Mouse (Mus musculus) limb, embryonic 14.5 days (tissue): Measurements from ENCODE around the gene Mocs2. TPM values are rescaled to one million over a fixed set of nuclear protein-coding genes. Genes with fewer than 3 reads are reported as not detected.

Source experiments
- ATAC-seq: fragments of 200-750 bp; cut with Nextera tagmentation; 2 replicates; pipeline ENCODE4 v1.8.0; 2017; ENCODE audit warnings: low read depth, moderate number of reproducible peaks, moderate TSS enrichment; ENCODE audit not compliant: low FRiP score
- DNase-seq: peaks from one replicate; pipeline ENCODE4 v3.0.0-alpha.2; 2015; ENCODE audit warnings: low spot score
- H3K27ac ChIP-seq: fragments of 300-500 bp; sonication (generic); replicated peaks from 2 replicates; pipeline ENCODE4 v1.5.1; 2014; ENCODE audit warnings: low read depth, mild to moderate bottlenecking, low read length, moderate library complexity, mixed read lengths
- H3K27me3 ChIP-seq: fragments of 300-500 bp; sonication (generic); 2 replicates; pipeline ENCODE4 v1.6.1; 2014; ENCODE audit warnings: low read length, mixed read lengths; ENCODE audit not compliant: control insufficient read depth, insufficient read depth
- H3K36me3 ChIP-seq: fragments of 300-500 bp; sonication (generic); 2 replicates; pipeline ENCODE4 v1.6.1; 2014; ENCODE audit warnings: mild to moderate bottlenecking, low read length, moderate library complexity, mixed read lengths; ENCODE audit not compliant: control insufficient read depth, insufficient read depth
- H3K4me1 ChIP-seq: fragments of 300-500 bp; sonication (generic); 2 replicates; pipeline ENCODE4 v1.6.1; 2014; ENCODE audit warnings: antibody characterized with exemption, low read length, mixed read lengths; ENCODE audit not compliant: control insufficient read depth, insufficient read depth
- H3K4me2 ChIP-seq: fragments of 300-500 bp; sonication (generic); replicated peaks from 2 replicates; pipeline ENCODE4 v1.6.1; 2014; ENCODE audit warnings: low read depth, mild to moderate bottlenecking, low read length, moderate library complexity; ENCODE audit not compliant: severe bottlenecking
- H3K4me3 ChIP-seq: fragments of 300-500 bp; sonication (generic); replicated peaks from 2 replicates; pipeline ENCODE4 v1.5.1; 2014; ENCODE audit warnings: low read length
- H3K9ac ChIP-seq: fragments of 300-500 bp; sonication (generic); 2 replicates; pipeline ENCODE4 v1.6.1; 2014; ENCODE audit warnings: mild to moderate bottlenecking, low read depth, low read length, moderate library complexity; ENCODE audit not compliant: severe bottlenecking
- H3K9me3 ChIP-seq: fragments of 300-500 bp; sonication (generic); 2 replicates; pipeline ENCODE4 v1.6.1; 2016; ENCODE audit warnings: low read length; ENCODE audit not compliant: control insufficient read depth
- POLR2A ChIP-seq: fragments of 200-500 bp; IDR thresholded peaks from 2 replicates; pipeline ENCODE4 v1.8.0; 2012; ENCODE audit warnings: inconsistent platforms, mild to moderate bottlenecking, moderate library complexity, borderline replicate concordance; ENCODE audit not compliant: insufficient read depth, insufficient read length; ENCODE audit errors: extremely low read depth
- WGBS: fragments of 180-500 bp; shearing (Covaris S2); extraction: QIAGEN DNeasy Blood & Tissue Kit; methylation state at CpG from one replicate; pipeline ENCODE4 v1.1.7; 2014; 5-methylcytosine and 5-hydroxymethylcytosine counted together
- polyA plus RNA-seq, 2 experiments: library from polyadenylated mRNA; depleted of rRNA in 1 of 2; stranded (reverse) in 1 of 2; unstranded in 1 of 2; fragments of >200 nt; fragmentation: Nextera tagmentation in 1 of 2; extraction: Ambion mirVana in 1 of 2; gene quantifications; 2 replicates each; pipeline versions ENCODE4 v1.2.1 to v1.2.3; 2012 to 2014

Gene Mocs2
- polyA plus RNA-seq, 2 experiments: 69.0 to 112 TPM

- Histone ChIP-seq H3K4me1 (no peaks in the 10 kb centered on the region), H3K9ac (no peak overlapping the region), H3K27ac (no peak overlapping the region), H3K36me3 (no peaks in the 10 kb centered on the region), H3K4me2 (no peak overlapping the region), H3K4me3 (no peak overlapping the region), H3K27me3 (no peaks in the 10 kb centered on the region), H3K9me3 (no peaks in the 10 kb centered on the region)
- DNase-seq (no peak), ATAC-seq (no peak)
- WGBS: 76% methylated on average over 6 of the region's 6 CpGs
- no peak for TF ChIP-seq POLR2A
These were observed 34.5 kb downstream of the Mocs2 start for GRCm38 (mm10) chr13:114852264-114853111.

GRCm38 (mm10) chr13:114853152-114853551 is 35.1 kb downstream of the Mocs2 start:
- Histone ChIP-seq H3K4me2 (no peak overlapping the region), H3K4me3 (no peak overlapping the region), H3K27me3 (no peaks in the 10 kb centered on the region), H3K36me3 (no peaks in the 10 kb centered on the region), H3K9me3 (no peaks in the 10 kb centered on the region), H3K9ac (no peak overlapping the region), H3K27ac (no peak overlapping the region), H3K4me1 (no peaks in the 10 kb centered on the region)
- ATAC-seq (no peak), DNase-seq (no peak)
- no peak for TF ChIP-seq POLR2A
- WGBS: 92% methylated on average over 2 of the region's 2 CpGs

GRCm38 (mm10) chr13:114854023-114854422 is 36.0 kb downstream of the Mocs2 start:
- 93% methylated on average over 6 of the region's 6 CpGs for WGBS
- Histone ChIP-seq H3K4me1 (no peaks in the 10 kb centered on the region), H3K9me3 (no peaks in the 10 kb centered on the region), H3K27ac (no peak overlapping the region), H3K27me3 (no peaks in the 10 kb centered on the region), H3K4me3 (no peak overlapping the region), H3K4me2 (no peak overlapping the region), H3K9ac (no peak overlapping the region), H3K36me3 (no peaks in the 10 kb centered on the region)
- TF ChIP-seq POLR2A: no peak
- DNase-seq (no peak), ATAC-seq (no peak)

GRCm38 (mm10) chr13:114854428-114854827 is 36.4 kb downstream of the Mocs2 start:
- no peaks in the 10 kb centered on the region for H3K36me3 ChIP-seq
- H3K9me3 ChIP-seq: no peaks in the 10 kb centered on the region
- ATAC-seq: no peak
- no peak for TF ChIP-seq POLR2A
- no peak overlapping the region for H3K4me3 ChIP-seq
- H3K27me3 ChIP-seq: no peaks in the 10 kb centered on the region
- no peak for DNase-seq
- no peak overlapping the region for H3K4me2 ChIP-seq
- H3K9ac ChIP-seq: no peak overlapping the region
- 93% methylated on average over 3 of the region's 3 CpGs for WGBS
- H3K4me1 ChIP-seq: no peaks in the 10 kb centered on the region
- no peak overlapping the region for H3K27ac ChIP-seq

GRCm38 (mm10) chr13:114855573-114856268 is 37.7 kb downstream of the Mocs2 start:
- TF ChIP-seq POLR2A: no peak
- WGBS: 29% methylated on average over 15 of the region's 15 CpGs
- DNase-seq: no peak

More at GRCm38 (mm10) chr13:114855573-114856268, 37.7 kb downstream of the Mocs2 start:
- Histone ChIP-seq H3K4me1 (no peaks in the 10 kb centered on the region), H3K36me3 (no peaks in the 10 kb centered on the region), H3K9ac (no peak overlapping the region), H3K27me3 (no peaks in the 10 kb centered on the region), H3K9me3 (no peaks in the 10 kb centered on the region), H3K4me2 (no peak overlapping the region), H3K4me3 (no peak overlapping the region), H3K27ac (no peak overlapping the region)
- no peak for ATAC-seq
